Mouse (Mus musculus) neutrophil, adult 83 days (primary cell): ENCODE results near the gene S100a7a. TPM values are rescaled to one million over a fixed set of nuclear protein-coding genes. Genes with fewer than 3 reads are reported as not detected.

Experiments used
- total RNA-seq, 2 experiments: library from RNA; stranded (reverse); gene quantifications; one replicate each; pipeline ENCODE4 v1.2.4; 2023

Gene S100a7a
- 1 to 10 TPM; 1.6 to 2.2 TPM for total RNA-seq

DNA sequence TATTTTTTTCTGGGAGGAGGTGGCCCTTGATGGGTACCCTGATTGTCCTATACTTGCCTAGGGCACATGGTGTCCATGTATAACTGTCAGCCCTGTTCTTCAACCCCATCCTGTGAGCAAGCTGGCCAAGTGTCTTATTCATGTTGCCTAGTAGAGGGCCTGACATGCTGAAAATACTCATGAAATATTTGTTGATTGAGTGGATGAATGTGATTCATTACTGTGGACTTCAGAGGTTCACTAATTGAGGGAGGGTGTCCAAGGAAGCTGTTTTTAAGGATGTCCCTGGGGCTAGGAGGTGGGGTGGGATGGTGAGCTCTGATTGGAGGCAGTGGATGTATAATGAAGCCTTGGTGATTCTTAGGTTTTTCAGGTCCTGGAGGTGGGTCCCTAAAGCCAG is at the start of gene S100a7a:
TSS of gene S100a7a (plus strand) at position 301 of the 400 bp plus-strand sequence.

DNA sequence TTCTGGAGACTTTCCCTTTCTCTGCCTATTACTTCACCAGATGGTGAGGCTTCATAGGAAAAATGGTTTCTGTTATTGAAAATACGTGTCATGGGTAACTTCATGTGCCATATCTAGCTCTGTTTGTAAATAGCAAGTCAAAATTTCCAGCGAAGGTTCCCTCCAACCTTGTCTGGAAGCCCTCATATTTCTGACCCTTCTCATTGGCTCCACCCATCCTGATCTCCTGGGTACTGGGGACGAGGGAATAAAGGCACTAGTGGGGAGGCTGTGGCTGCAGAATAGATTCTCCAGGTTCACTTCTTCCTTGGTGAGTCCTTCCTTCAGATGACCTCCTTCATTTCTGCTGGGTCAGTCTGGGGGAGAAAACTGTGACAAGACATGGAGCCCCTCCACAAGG is 45.6 kb upstream of the S100a7a start, which contains the start of gene S100a5:
TSS of gene S100a5 (plus strand) at position 301 of the 400 bp plus-strand sequence.

GRCm38 (mm10) chr3:90612728-90613291 is 41.0 kb upstream of the S100a7a start, which contains the start of gene S100a6:
TSS of gene S100a6 (plus strand) at chr3:90612882.

DNA sequence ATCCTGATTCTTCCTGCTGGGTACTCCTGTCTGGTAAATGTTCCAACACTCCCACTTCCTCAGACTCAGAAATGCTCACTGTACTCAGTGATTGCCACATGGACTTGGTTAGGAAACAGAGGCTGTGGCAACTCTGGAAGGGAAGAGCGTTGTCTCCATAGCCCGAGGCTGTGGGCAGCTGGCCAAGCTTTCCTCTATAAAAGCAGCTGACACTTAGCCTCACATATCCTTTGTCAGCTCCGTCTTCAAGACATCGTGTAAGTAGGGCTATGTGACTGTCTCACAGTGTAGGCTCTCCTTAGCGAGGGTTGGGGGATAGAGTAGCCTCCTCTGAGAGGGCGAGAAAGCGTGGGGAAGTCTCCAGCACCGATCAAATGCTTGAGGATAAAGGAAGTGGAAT is 15.0 kb downstream of the S100a7a start, which contains the start of gene S100a8:
TSS of gene S100a8 (plus strand) at position 133 of the 400 bp plus-strand sequence.

DNA sequence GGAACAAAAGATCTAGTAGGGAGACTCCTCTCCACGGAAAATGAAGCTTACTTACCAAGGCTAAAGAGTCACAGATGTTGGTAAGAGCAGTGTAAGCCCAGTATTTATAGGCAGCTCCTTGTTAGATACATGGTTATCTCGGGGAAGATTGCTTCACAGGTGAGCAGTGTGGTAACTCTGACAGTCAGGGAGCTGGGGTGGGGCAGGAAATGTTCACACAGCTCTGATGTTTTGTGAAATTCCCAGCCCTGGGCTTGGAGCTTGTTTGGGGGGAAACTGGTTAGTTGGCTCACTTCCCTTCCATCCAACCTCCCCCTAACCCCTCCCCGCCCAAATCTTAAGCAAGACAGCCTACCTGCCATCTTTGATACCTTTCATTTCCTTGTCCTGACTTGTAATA is 41.8 kb downstream of the S100a7a start, which contains the start of gene S100a9:
TSS of gene S100a9 (minus strand) at position 109 of the 400 bp plus-strand sequence.

Other genes with a start within 250 kb of the S100a7a start
- 10 to 100 TPM; 43.1 to 53.5 TPM for gene Ints3, start 220.4 kb upstream of the S100a7a start, total RNA-seq
- under 1 TPM; 0.15 to 0.53 TPM for gene Npr1, start 188.2 kb upstream of the S100a7a start, total RNA-seq
- gene Ilf2, start 177.9 kb upstream of the S100a7a start, total RNA-seq, result 10 to 100 TPM; 50.7 to 54.7 TPM
- gene Snapin, start 163.0 kb upstream of the S100a7a start, total RNA-seq, result 10 to 100 TPM; 28.2 to 32.1 TPM
- gene Chtop, start 144.5 kb upstream of the S100a7a start, total RNA-seq, result 10 to 100 TPM; 70.6 to 81.8 TPM
- 10 to 100 TPM; 23.2 to 23.6 TPM for gene S100a1, start 139.6 kb upstream of the S100a7a start, total RNA-seq
- 10 to 100 TPM; 36.7 to 40.7 TPM for gene S100a13, start 139.6 kb upstream of the S100a7a start, total RNA-seq
- gene S100a14, start 127.2 kb upstream of the S100a7a start, total RNA-seq, result under 1 TPM in 1 of 2 experiments, not detected in 1; 0.40 TPM
- under 1 TPM in 1 of 2 experiments, not detected in 1; 0.39 TPM for gene S100a16, start 116.8 kb upstream of the S100a7a start, total RNA-seq
- gene S100a3, start 93.4 kb upstream of the S100a7a start, total RNA-seq, result 1 to 10 TPM; 5.9 to 6.6 TPM
- gene S100a2, start 63.8 kb upstream of the S100a7a start, total RNA-seq, result 1 to 10 TPM in 1 of 2 experiments, not detected in 1; 2.9 TPM
- not detected for gene Gm42674, start 52.1 kb upstream of the S100a7a start, total RNA-seq
- gene S100a4, start 50.2 kb upstream of the S100a7a start, total RNA-seq, result 100 to 1,000 TPM; 351 to 397 TPM
- not detected for gene S100a5, start 45.5 kb upstream of the S100a7a start, total RNA-seq
- gene S100a6, start 41.1 kb upstream of the S100a7a start, total RNA-seq, result 1,000 to 10,000 TPM; 1,195 to 1,254 TPM
- over 10,000 TPM; 45,493 to 45,678 TPM for gene S100a8, start 15.0 kb downstream of the S100a7a start, total RNA-seq
- over 10,000 TPM; 54,611 to 54,778 TPM for gene S100a9, start 41.7 kb downstream of the S100a7a start, total RNA-seq
- gene Pglyrp4, start 72.9 kb downstream of the S100a7a start, total RNA-seq, result 1 to 10 TPM in 1 of 2 experiments, under 1 TPM in 1; 0.71 to 1.4 TPM
- not detected for gene Gm5849, start 123.9 kb downstream of the S100a7a start, total RNA-seq